Mouse (Mus musculus) right cerebral cortex, postnatal 14 days (tissue): ENCODE measurements around the gene Acsl6.
"Not testable (repeated sequence)": the region's sequence is repeated elsewhere in the genome, so short reads cannot be mapped to it uniquely, and the experiment has no call there.

Experiments used
- DNase-seq: peaks from one replicate; pipeline ENCODE4 v3.0.0; 2022

Gene Acsl6

GRCm38 (mm10) chr11:54396686-54397085, 93.1 kb downstream of the Acsl6 start:
- no peak for DNase-seq

DNA sequence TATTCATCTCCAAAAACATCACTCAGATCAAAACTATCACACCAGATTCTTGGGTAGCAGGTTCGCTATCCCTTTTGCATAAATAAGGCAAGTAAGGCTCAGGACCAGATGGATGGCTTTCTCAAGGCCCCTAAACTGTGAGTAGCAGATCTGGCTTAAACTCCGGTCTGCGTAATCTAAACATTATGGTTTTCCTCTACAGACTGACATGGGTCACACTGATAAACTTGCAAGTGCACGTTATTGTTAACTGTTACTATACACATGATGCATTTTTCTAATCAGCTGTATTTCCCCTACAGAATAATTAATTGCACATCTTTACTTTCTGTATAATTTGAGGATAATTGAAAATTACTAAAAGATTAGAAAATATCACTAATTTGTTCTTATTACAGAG, 94.5 kb downstream of the Acsl6 start:
- no peak for DNase-seq

DNA sequence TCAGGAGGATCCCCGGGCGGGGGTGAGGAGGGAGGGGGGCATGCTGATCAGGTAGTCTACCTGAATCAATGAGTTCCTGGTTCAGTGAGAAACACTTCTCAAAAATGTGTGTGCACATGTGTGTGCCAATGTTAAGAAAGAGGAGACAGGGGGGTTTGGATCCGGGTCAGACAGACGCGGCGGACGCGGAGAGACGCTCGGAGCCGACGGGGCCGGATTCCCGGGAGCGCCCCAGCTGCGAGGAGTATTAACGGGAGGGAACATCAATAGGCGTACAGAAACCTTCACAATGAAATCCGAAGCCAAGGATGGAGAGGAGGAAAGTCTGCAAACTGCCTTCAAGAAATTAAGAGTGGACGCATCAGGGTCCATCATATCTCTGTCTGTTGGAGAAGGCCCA, 97.2 kb downstream of the Acsl6 start:
- DNase-seq: not testable (repeated sequence)

DNA sequence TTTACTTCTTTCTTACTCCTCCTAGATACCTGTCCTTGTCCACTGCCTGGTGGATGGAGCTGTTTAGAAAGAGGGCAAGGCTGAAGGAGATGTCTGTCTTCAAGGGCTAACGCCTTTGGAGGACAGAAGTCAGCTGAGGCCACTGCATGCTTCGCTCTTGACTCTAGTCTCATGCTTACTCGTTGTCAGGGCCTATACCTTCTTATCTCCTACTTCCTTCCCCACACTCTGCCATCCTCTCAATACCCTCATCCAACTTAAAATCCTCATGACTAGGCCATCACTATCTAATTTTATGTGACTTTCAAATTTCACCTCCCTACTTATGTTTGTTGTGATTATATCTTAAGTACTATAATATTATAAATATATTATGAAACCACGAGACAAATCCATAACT, 101.3 kb downstream of the Acsl6 start:
- DNase-seq: no peak

DNA sequence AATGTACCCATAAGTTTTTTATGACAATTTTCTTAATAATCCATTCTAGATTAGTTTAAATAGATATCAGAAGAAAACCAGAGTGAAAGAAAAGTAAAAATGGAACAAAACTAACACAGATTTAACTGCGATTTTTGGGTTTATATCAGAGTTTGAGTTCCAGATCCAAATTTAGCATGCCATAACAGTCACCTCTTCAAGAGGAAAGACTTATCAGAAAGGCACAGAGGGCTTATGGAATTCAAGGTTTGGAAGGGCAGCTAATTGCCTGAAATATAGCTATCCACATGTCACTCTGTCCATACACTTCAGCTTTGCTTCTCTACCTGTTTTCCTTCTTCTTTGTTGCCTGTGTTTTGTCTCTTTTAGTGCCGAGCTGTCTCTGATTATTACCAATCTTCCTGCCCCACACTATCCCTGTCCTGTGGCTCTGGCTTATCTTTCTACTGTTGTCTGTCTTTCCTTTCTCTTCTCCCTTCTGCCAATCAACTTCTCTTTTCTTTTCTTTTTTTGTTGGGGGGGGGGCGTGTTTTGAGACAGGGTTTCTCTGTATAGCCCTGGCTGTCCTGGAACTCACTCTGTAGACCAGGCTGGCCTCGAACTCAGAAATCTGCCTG, 103.4 kb downstream of the Acsl6 start:
- DNase-seq: no peak

- DNase-seq: no peak
These were observed 107.0 kb downstream of the Acsl6 start for GRCm38 (mm10) chr11:54410612-54411011.

DNA sequence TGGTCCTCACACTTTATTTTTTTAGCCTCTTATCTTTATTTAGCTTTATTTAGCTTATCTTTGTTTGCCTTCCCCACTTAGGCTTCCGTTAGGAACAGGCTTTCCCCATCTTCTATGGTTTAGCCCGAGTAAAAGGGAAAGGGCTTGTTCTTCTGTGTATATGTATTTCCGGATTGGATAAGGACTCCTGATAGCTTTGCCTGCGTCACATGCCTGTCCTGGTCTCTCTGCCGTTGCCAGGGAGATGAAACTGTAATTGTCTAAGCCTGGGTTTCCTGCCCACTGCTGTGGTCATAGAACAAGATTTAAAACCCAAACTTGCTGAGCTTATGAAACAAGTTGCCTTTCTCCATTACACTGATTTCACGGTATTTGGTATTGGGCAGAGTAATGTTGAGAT, 109.4 kb downstream of the Acsl6 start:
- peak; percentile 14 for DNase-seq
